Mouse (Mus musculus): ENCODE results near the gene Nudt15. TPM values are rescaled to one million over a fixed set of nuclear protein-coding genes. Genes with fewer than 3 reads are reported as not detected.

Nudt15 gene
- polyA plus RNA-seq, 1 experiment from 2014 or later, result 8.4 TPM

Other genes starting within 250 kb of the Nudt15 start
- 16.2 and 19.5 TPM in 2 replicates for gene Rb1, start 222.4 kb downstream of the Nudt15 start, polyA plus RNA-seq (2015; fragmentation: Nextera tagmentation; extraction: Ambion mirVana)
- 910 and 925 TPM in 2 replicates for gene Itm2b, start 163.0 kb downstream of the Nudt15 start, polyA plus RNA-seq (2015; fragmentation: Nextera tagmentation; extraction: Ambion mirVana)
- 89.4 and 91.6 TPM in 2 replicates for gene Med4, start 38.2 kb downstream of the Nudt15 start, polyA plus RNA-seq (2015; fragmentation: Nextera tagmentation; extraction: Ambion mirVana)
- 122 and 126 TPM in 2 replicates for gene Sucla2, start 22.9 kb downstream of the Nudt15 start, polyA plus RNA-seq (2015; fragmentation: Nextera tagmentation; extraction: Ambion mirVana)
- not detected in 2 replicates for gene Gm21750, start 113.0 kb upstream of the Nudt15 start, polyA plus RNA-seq (2015; fragmentation: Nextera tagmentation; extraction: Ambion mirVana)